Mouse (Mus musculus): ENCODE results near the gene Rcan3. TPM values are rescaled to one million over a fixed set of nuclear protein-coding genes. Genes with fewer than 3 reads are reported as not detected.

Rcan3 gene
- polyA plus RNA-seq, 1 experiment from 2014 or later, result 17.8 TPM

GRCm38 (mm10) chr4:135420961-135421360 lies 12.7 kb downstream of the Rcan3 start:
- Histone ChIP-seq H3K9ac (ENCODE audit: low read depth, low read length) (no peak overlapping the region), H3K4me1 (replicated peaks; ENCODE audit: insufficient read depth, low read length) (no peaks in the 10 kb centered on the region), H3K9me3 (replicated peaks; ENCODE audit: low read length) (no peaks in the 10 kb centered on the region), H3K27me3 (ENCODE audit: insufficient read depth, low read length) (no peaks in the 10 kb centered on the region), H3K27ac (no peak overlapping the region), H3K4me3 (replicated peaks; ENCODE audit: low read depth, low read length) (no peak overlapping the region), H3K36me3 (ENCODE audit: insufficient read depth, low read length) (0 out of 2 replicates have a peak, but pooled peaks cover 29% of the 10 kb centered on the region), H3K4me2 (ENCODE audit: low read length) (no peak overlapping the region)
- DNase-seq (ENCODE audit: low spot score) (no peak), ATAC-seq (replicated peaks; ENCODE audit: low FRiP score, low read depth) (no peak)
- WGBS, result 90% methylated on average over 13 of the region's 13 CpGs
- TF ChIP-seq CTCF (IDR thresholded peaks at IDR 0.05; ENCODE audit: low read depth), result no peak

DNA sequence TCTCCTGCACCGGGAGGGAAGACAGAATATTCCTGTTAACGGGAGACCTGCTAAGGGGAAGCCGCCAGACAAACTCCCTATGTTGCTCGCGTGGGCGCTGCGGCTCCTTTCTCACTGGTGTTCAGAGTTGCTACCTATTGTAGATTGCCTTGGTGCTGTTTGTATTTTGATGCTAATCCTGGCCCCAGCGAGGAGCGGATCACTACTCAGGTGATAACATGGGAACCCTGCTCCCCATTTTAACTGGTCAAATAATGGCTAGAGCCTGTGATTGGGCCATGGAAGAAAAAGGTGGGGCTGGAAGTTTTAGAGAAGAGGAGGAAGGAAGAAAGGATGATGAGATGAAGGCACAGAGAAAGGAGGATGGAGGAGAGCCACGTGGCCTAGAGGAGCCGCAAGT lies 13.2 kb downstream of the Rcan3 start:
- Histone ChIP-seq H3K9me3 (replicated peaks; ENCODE audit: low read length) (no peaks in the 10 kb centered on the region), H3K4me3 (replicated peaks; ENCODE audit: low read depth, low read length) (no peak overlapping the region), H3K9ac (ENCODE audit: low read depth, low read length) (no peak overlapping the region), H3K27me3 (ENCODE audit: insufficient read depth, low read length) (no peaks in the 10 kb centered on the region), H3K27ac (no peak overlapping the region), H3K4me1 (replicated peaks; ENCODE audit: insufficient read depth, low read length) (no peaks in the 10 kb centered on the region), H3K36me3 (ENCODE audit: insufficient read depth, low read length) (peaks cover 29% of the 10 kb centered on the region; the same call in 1 of the 2 replicates), H3K4me2 (ENCODE audit: low read length) (no peak overlapping the region)
- DNase-seq (ENCODE audit: low spot score), result no peak
- WGBS, result 78% methylated on average over 11 of the region's 11 CpGs
- no peak for TF ChIP-seq CTCF (IDR thresholded peaks at IDR 0.05; ENCODE audit: low read depth)
- no peak for ATAC-seq (replicated peaks; ENCODE audit: low FRiP score, low read depth)

DNA sequence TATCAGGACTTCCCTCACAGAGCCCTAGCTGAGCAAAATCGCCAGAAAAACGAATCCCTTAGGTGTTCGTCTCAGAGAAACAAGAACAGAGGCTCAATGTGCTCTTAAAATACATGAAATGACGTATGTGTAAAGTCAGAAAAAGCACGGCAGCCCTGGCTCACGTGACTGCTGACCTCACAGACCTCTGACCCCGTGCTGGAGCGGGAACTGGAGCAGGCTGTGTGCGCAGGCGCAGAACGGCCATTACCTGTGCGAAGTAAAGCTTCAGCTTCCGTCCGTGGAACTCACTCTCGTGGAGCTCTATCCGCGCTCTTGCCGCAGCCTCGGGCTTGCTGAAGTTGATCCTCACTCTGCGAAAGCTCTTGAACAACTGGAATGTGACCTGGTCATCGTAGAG lies 13.7 kb downstream of the Rcan3 start:
- Histone ChIP-seq H3K27me3 (ENCODE audit: insufficient read depth, low read length) (no peaks in the 10 kb centered on the region), H3K4me3 (replicated peaks; ENCODE audit: low read depth, low read length) (no peak overlapping the region), H3K4me2 (ENCODE audit: low read length) (no peak overlapping the region), H3K9ac (ENCODE audit: low read depth, low read length) (no peak overlapping the region), H3K4me1 (replicated peaks; ENCODE audit: insufficient read depth, low read length) (no peaks in the 10 kb centered on the region), H3K36me3 (ENCODE audit: insufficient read depth, low read length) (peaks cover 27% of the 10 kb centered on the region), H3K9me3 (replicated peaks; ENCODE audit: low read length) (no peaks in the 10 kb centered on the region), H3K27ac (no peak overlapping the region)
- 72% methylated on average over 21 of the region's 21 CpGs for WGBS
- no peak for TF ChIP-seq CTCF (IDR thresholded peaks at IDR 0.05; ENCODE audit: low read depth)
- DNase-seq (ENCODE audit: low spot score), result no peak
- ATAC-seq (replicated peaks; ENCODE audit: low FRiP score, low read depth), result no peak

DNA sequence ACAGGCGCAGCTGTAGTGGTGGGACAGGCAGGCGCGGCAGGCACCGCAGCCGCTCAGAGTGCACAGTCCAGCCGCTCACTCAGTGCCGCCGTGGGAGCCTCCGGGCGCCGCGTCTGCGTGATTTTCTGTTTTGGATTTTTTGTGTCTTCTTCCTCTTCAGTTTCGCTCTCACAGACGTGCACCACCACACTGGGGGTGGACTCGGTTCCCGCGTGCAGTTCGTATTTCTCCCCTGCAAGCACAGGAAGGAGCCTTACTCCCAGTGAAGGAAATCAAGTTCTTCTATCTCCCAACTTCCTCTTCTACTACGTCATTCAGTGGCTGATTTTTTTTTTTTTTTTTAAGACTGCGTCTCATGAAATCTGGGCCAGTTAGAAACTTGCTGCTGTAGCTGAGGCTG lies 17.3 kb downstream of the Rcan3 start:
- no peak for ATAC-seq (replicated peaks; ENCODE audit: low FRiP score, low read depth)
- no peak overlapping the region for H3K4me3 ChIP-seq (replicated peaks; ENCODE audit: low read depth, low read length)
- H3K9me3 ChIP-seq (replicated peaks; ENCODE audit: low read length), result no peaks in the 10 kb centered on the region
- no peaks in the 10 kb centered on the region for H3K27me3 ChIP-seq (ENCODE audit: insufficient read depth, low read length)
- no peak overlapping the region for H3K4me2 ChIP-seq (ENCODE audit: low read length)
- H3K4me1 ChIP-seq (replicated peaks; ENCODE audit: insufficient read depth, low read length), result no peaks in the 10 kb centered on the region
- H3K27ac ChIP-seq, result no peak overlapping the region
- peaks cover 21% of the 10 kb centered on the region for H3K36me3 ChIP-seq (ENCODE audit: insufficient read depth, low read length)
- DNase-seq (ENCODE audit: low spot score), result no peak
- H3K9ac ChIP-seq (ENCODE audit: low read depth, low read length), result no peak overlapping the region
- 89% methylated on average over 21 of the region's 21 CpGs for WGBS
- TF ChIP-seq CTCF (IDR thresholded peaks at IDR 0.05; ENCODE audit: low read depth), result no peak

- 84% methylated on average over 8 of the region's 8 CpGs for WGBS
- no peak for TF ChIP-seq CTCF (IDR thresholded peaks at IDR 0.05; ENCODE audit: low read depth)
- no peak overlapping the region for H3K4me2 ChIP-seq (ENCODE audit: low read length)
Observed at GRCm38 (mm10) chr4:135413491-135413890, 20.2 kb downstream of the Rcan3 start.

GRCm38 (mm10) chr4:135411633-135412032 lies 22.0 kb downstream of the Rcan3 start:
- TF ChIP-seq CTCF (IDR thresholded peaks at IDR 0.05; ENCODE audit: low read depth), result peak; percentile 94
- ATAC-seq (replicated peaks; ENCODE audit: low FRiP score, low read depth) (no peak), DNase-seq (ENCODE audit: low spot score) (peak; percentile 70)
- H3K4me3 ChIP-seq (replicated peaks; ENCODE audit: low read depth, low read length), result no peak overlapping the region
- no peaks in the 10 kb centered on the region for H3K4me1 ChIP-seq (replicated peaks; ENCODE audit: insufficient read depth, low read length)
- no peaks in the 10 kb centered on the region for H3K27me3 ChIP-seq (ENCODE audit: insufficient read depth, low read length)
- no peaks in the 10 kb centered on the region for H3K9me3 ChIP-seq (replicated peaks; ENCODE audit: low read length)
- peaks cover 9% of the 10 kb centered on the region for H3K36me3 ChIP-seq (ENCODE audit: insufficient read depth, low read length)
- no peak overlapping the region for H3K9ac ChIP-seq (ENCODE audit: low read depth, low read length)
- H3K4me2 ChIP-seq (ENCODE audit: low read length), result no peak overlapping the region
- no peak overlapping the region for H3K27ac ChIP-seq
- 32% methylated on average over 4 of the region's 4 CpGs for WGBS

More at GRCm38 (mm10) chr4:135413491-135413890, 20.2 kb downstream of the Rcan3 start:
- Histone ChIP-seq H3K4me3 (replicated peaks; ENCODE audit: low read depth, low read length) (no peak overlapping the region), H3K9ac (ENCODE audit: low read depth, low read length) (no peak overlapping the region), H3K27me3 (ENCODE audit: insufficient read depth, low read length) (no peaks in the 10 kb centered on the region), H3K4me1 (replicated peaks; ENCODE audit: insufficient read depth, low read length) (no peaks in the 10 kb centered on the region), H3K9me3 (replicated peaks; ENCODE audit: low read length) (no peaks in the 10 kb centered on the region), H3K27ac (no peak overlapping the region), H3K36me3 (ENCODE audit: insufficient read depth, low read length) (peaks cover 13% of the 10 kb centered on the region)
- DNase-seq (ENCODE audit: low spot score) (no peak), ATAC-seq (replicated peaks; ENCODE audit: low FRiP score, low read depth) (no peak)

DNA sequence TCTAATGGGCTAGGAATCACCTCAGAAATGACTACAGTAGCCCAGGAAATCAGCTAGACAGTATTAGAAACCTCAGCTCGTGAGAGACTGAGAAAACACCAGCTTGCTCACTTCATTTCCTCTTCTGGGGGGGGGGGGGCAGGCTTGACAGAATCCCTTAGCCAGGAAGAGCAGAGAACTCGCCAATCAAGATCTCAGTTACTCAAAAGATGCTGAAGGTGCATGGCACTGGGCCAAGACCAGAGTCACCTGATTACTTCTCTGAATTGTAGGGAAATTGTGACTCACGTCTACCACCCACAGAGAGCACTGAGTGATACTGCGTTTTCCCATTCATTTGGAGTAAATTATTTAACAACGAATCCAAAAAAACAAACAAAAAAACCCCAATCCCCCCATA lies 27.5 kb downstream of the Rcan3 start:
- DNase-seq (ENCODE audit: low spot score) (no peak), ATAC-seq (replicated peaks; ENCODE audit: low FRiP score, low read depth) (no peak)
- Histone ChIP-seq H3K4me3 (replicated peaks; ENCODE audit: low read depth, low read length) (no peak overlapping the region), H3K4me2 (ENCODE audit: low read length) (no peak overlapping the region), H3K27ac (no peak overlapping the region), H3K27me3 (ENCODE audit: insufficient read depth, low read length) (no peaks in the 10 kb centered on the region), H3K36me3 (ENCODE audit: insufficient read depth, low read length) (no peaks in the 10 kb centered on the region), H3K4me1 (replicated peaks; ENCODE audit: insufficient read depth, low read length) (no peaks in the 10 kb centered on the region), H3K9me3 (replicated peaks; ENCODE audit: low read length) (no peaks in the 10 kb centered on the region), H3K9ac (ENCODE audit: low read depth, low read length) (no peak overlapping the region)
- no peak for TF ChIP-seq CTCF (IDR thresholded peaks at IDR 0.05; ENCODE audit: low read depth)
- WGBS, result 48% methylated on average over 5 of the region's 5 CpGs

Measured in kidney, postnatal 0 days (tissue).